Mouse (Mus musculus) stomach, postnatal 0 days (tissue): ENCODE measurements at regions not wholly inside any gene's neighbourhood (a gene's known extent, or its start where the extent isn't known, plus 50 kb on each side); places are given as distances from the start of the nearest gene placed in this dataset.

Source experiments
- CTCF ChIP-seq: IDR thresholded peaks from 2 replicates; pipeline ENCODE4 v1.5.1; 2016; ENCODE audit warnings: antibody characterized with exemption, low read depth, mild to moderate bottlenecking, moderate library complexity
- EP300 ChIP-seq: optimal IDR thresholded peaks from 2 replicates; pipeline ENCODE3; 2016; ENCODE audit warnings: antibody characterized with exemption

DNA sequence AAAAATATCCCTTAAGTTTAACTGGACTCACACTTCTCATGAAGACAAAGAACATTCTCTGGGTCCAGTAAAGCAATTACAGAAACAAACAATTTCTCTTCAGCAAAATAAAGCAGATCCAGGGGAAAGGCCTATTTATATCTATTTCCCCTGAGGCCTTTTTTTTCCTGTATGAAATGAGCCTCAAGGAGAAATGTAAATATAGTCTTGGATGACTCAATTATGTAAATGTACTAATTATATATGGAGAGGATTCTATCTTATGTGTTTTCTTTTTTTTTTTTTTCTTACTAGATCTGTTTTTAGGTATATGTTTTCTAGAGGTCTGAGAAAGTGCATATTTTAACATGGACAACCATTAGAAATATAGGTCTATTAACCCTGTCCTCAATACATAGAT lies 587.0 kb upstream of the Gpc5 start:
- TF ChIP-seq CTCF (no peak), EP300 (no peak)
